Comparison of ENCODE assay signal across 12 mouse cellular contexts in genomic region chr7:45175929-45176328, GRCm38 (mm10). TPM values are rescaled to one million over a fixed set of nuclear protein-coding genes. Genes with fewer than 3 reads are reported as not detected.
DNase-seq lines count a peak whose midpoint lies in the region; ATAC-seq and TF ChIP-seq lines count a peak whose summit lies in the region.
"Had no signal": no experiment of that assay in that cellular context is flagged by ENCODE, and none has a peak within 500 bp of the region (broad histone marks: within the 10 kb centered on the region; RNA-seq: fewer than 3 reads in every experiment).

No protein-coding gene starts in this region.

- TF ChIP-seq CTCF in heart, adult 2 months (IDR thresholded peaks at IDR 0.05) = no peak

- peak overlapping the region in 1 of 2 experiments; percentile 20; a peak in 2 of 4 replicates for H3K4me3 ChIP-seq in heart, embryonic 14.5 days (ENCODE audit: control insufficient read depth in 1 of 2, insufficient read depth in 1 of 2, low read depth in 1 of 2, low read length in 2 of 2)
- H3K4me3 ChIP-seq in heart, adult 2 months = no peak overlapping the region
- H3K4me3 ChIP-seq in ES-E14 (ENCODE audit: insufficient read depth in 1 of 2, low read depth in 1 of 2, low read length in 2 of 2, poor library complexity in 1 of 2, severe bottlenecking in 1 of 2) = peak overlapping the region; percentile 57 to 68
- no peak overlapping the region for H3K4me3 ChIP-seq in forebrain, embryonic 14.5 days (ENCODE audit: low read depth, low read length)
- peak overlapping the region; percentile 44 for H3K4me3 ChIP-seq in midbrain, embryonic 10.5 days

- H3K9ac ChIP-seq in heart, embryonic 14.5 days (ENCODE audit: low read length) = 0 out of 2 replicates have a peak overlapping the region, but pooled peaks have one; percentile 11
- H3K9ac ChIP-seq in heart, adult 2 months (ENCODE audit: low read depth, low read length) = no peak overlapping the region
- 0 out of 2 replicates have a peak overlapping the region, but pooled peaks have one; percentile 11 for H3K9ac ChIP-seq in ES-E14 (ENCODE audit: insufficient read depth, low read depth, low read length, poor library complexity, severe bottlenecking)
- no peak overlapping the region for H3K9ac ChIP-seq in forebrain, embryonic 14.5 days (ENCODE audit: low read length)

- peaks cover 80% of the 10 kb centered on the region for H3K27me3 ChIP-seq in heart, embryonic 14.5 days (ENCODE audit: control insufficient read depth, insufficient read depth, low read length)
- peaks cover 24% of the 10 kb centered on the region for H3K27me3 ChIP-seq in heart, adult 2 months (ENCODE audit: control insufficient read depth, insufficient read depth, low read length)
- peaks cover 70% of the 10 kb centered on the region for H3K27me3 ChIP-seq in forebrain, embryonic 14.5 days (replicated peaks; ENCODE audit: control insufficient read depth, insufficient read depth, low read length)
- H3K27me3 ChIP-seq in midbrain, embryonic 10.5 days (ENCODE audit: low read depth, poor library complexity, severe bottlenecking) = peaks cover 97% of the 10 kb centered on the region

- WGBS in heart, embryonic 14.5 days = 3% methylated on average over 23 of the region's 23 CpGs
- WGBS in heart, adult 2 months = 3% methylated on average over 23 of the region's 23 CpGs
- WGBS in forebrain, embryonic 14.5 days = under 1% methylated on average over 23 of the region's 23 CpGs
- under 1% methylated on average over 23 of the region's 23 CpGs for WGBS in midbrain, embryonic 10.5 days

- peak overlapping the region; percentile 46 for H3K4me2 ChIP-seq in heart, embryonic 14.5 days (ENCODE audit: low read length)
- peak overlapping the region; percentile 28 for H3K4me2 ChIP-seq in forebrain, embryonic 14.5 days (ENCODE audit: low read length)

- in situ Hi-C loops in ES-E14 (cut with MboI; ENCODE audit: low sequenced_read_pairs in 2 of 2, unreplicated experiment in 2 of 2) = no loop called here

- intact Hi-C loops in heart, adult 2 months (cut with DNase I) = no loop called here

- no peak for TF ChIP-seq EP300 in heart, adult 2 months (IDR thresholded peaks at IDR 0.05; ENCODE audit: insufficient read depth, low read depth, low read length)

- TF ChIP-seq POLR2A in heart, adult 2 months (IDR thresholded peaks at IDR 0.05; ENCODE audit: insufficient read depth, low read depth, low read length) = no peak

- peaks cover 19% of the 10 kb centered on the region for H3K9me3 ChIP-seq in heart, embryonic 14.5 days (ENCODE audit: control insufficient read depth, low read length)
- no peaks in the 10 kb centered on the region for H3K9me3 ChIP-seq in ES-E14 (ENCODE audit: control insufficient read depth, insufficient read depth, low read depth, low read length)
- no peaks in the 10 kb centered on the region for H3K9me3 ChIP-seq in forebrain, embryonic 14.5 days (replicated peaks; ENCODE audit: control insufficient read depth, low read length)
- peaks cover 11% of the 10 kb centered on the region for H3K9me3 ChIP-seq in midbrain, embryonic 10.5 days (replicated peaks)

- H3K27ac ChIP-seq in heart, embryonic 14.5 days (replicated peaks in 1 of 2; ENCODE audit: control insufficient read depth in 1 of 2, insufficient read depth in 1 of 2, low read depth in 2 of 2, low read length in 2 of 2) = no peak overlapping the region
- no peak overlapping the region for H3K27ac ChIP-seq in heart, adult 2 months
- H3K27ac ChIP-seq in ES-E14 (ENCODE audit: insufficient read depth, low read depth, low read length, poor library complexity, severe bottlenecking) = no peak overlapping the region
- H3K27ac ChIP-seq in forebrain, embryonic 14.5 days (ENCODE audit: low read depth, low read length) = no peak overlapping the region
- H3K27ac ChIP-seq in midbrain, embryonic 10.5 days (replicated peaks) = 0 out of 2 replicates have a peak overlapping the region, but pooled peaks have one; percentile 13

- DNase-seq in heart, adult 2 months = no peak
- no peak for DNase-seq in ES-E14 (ENCODE audit: low read depth, low spot score)
- DNase-seq in forebrain, embryonic 14.5 days (ENCODE audit: low spot score) = no peak
- DNase-seq in midbrain, embryonic 10.5 days (ENCODE audit: low spot score) = no peak
- no peak for DNase-seq in adrenal gland, adult 2 months
- DNase-seq in right cerebral cortex, postnatal 4 days = no peak
- no peak for DNase-seq in cerebellum, adult 11-12 months
- DNase-seq: lung, postnatal 4 days had no signal

- H3K4me1 ChIP-seq in heart, embryonic 14.5 days (ENCODE audit: control insufficient read depth in 2 of 2, insufficient read depth in 2 of 2, low read length in 2 of 2) = peaks cover 1 to 10% of the 10 kb centered on the region in 2 experiments; a peak in 3 of 4 replicates
- H3K4me1 ChIP-seq in heart, adult 2 months (ENCODE audit: control insufficient read depth, insufficient read depth, low read length) = no peaks in the 10 kb centered on the region
- H3K4me1 ChIP-seq in ES-E14 (ENCODE audit: control insufficient read depth in 2 of 2, insufficient read depth in 2 of 2, low read length in 2 of 2, poor library complexity in 1 of 2) = peaks cover 2 to 28% of the 10 kb centered on the region in 2 experiments; a peak in 3 of 4 replicates
- H3K4me1 ChIP-seq in forebrain, embryonic 14.5 days (ENCODE audit: control insufficient read depth, insufficient read depth, low read length) = no peaks in the 10 kb centered on the region
- peaks cover 27% of the 10 kb centered on the region for H3K4me1 ChIP-seq in midbrain, embryonic 10.5 days

- H3K79me2 ChIP-seq in heart, adult 2 months (replicated peaks; ENCODE audit: control insufficient read depth, insufficient read depth, low read length) = no peaks in the 10 kb centered on the region

- no peaks in the 10 kb centered on the region for H3K36me3 ChIP-seq in heart, embryonic 14.5 days (ENCODE audit: control insufficient read depth, insufficient read depth, low read length)
- no peaks in the 10 kb centered on the region for H3K36me3 ChIP-seq in heart, adult 2 months (ENCODE audit: control insufficient read depth, insufficient read depth, low read length)
- no peaks in the 10 kb centered on the region for H3K36me3 ChIP-seq in ES-E14 (ENCODE audit: control insufficient read depth, insufficient read depth, low read length, poor library complexity, severe bottlenecking)
- H3K36me3 ChIP-seq in forebrain, embryonic 14.5 days (ENCODE audit: control insufficient read depth, insufficient read depth, low read length) = no peaks in the 10 kb centered on the region
- H3K36me3 ChIP-seq in midbrain, embryonic 10.5 days = no peaks in the 10 kb centered on the region

- ATAC-seq in heart, embryonic 14.5 days (ENCODE audit: insufficient number of reproducible peaks, insufficient read depth, low FRiP score, low read depth) = no peak
- no peak for ATAC-seq in forebrain, embryonic 14.5 days

TF ChIP-seq in ES-E14, 5 proteins besides CTCF, POLR2A, EP300 and RAD21 (continues in another document):
- no peak for TF ChIP-seq CHD2 (IDR thresholded peaks at IDR 0.05; ENCODE audit: low read depth, low read length)

RNA-seq across cellular contexts. Expression of gene Gfy, which starts 3.4 kb away (rescaled TPM):
- polyA plus RNA-seq in heart, embryonic 14.5 days (2014; fragmentation: Nextera tagmentation; extraction: Ambion mirVana) = not detected in 2 replicates
- total RNA-seq in heart, adult 2 months (2021) = not detected
- not detected in 2 replicates for polyA plus RNA-seq in heart, adult 2 months (2012; rRNA removed)
- total RNA-seq in ES-E14 (2012; rRNA removed) = 0.11 TPM in 1 of 2 replicates, not detected in the other
- not detected in 2 replicates for polyA plus RNA-seq in forebrain, embryonic 14.5 days (2014; fragmentation: Nextera tagmentation; extraction: Ambion mirVana)
- not detected in 2 replicates for polyA plus RNA-seq in midbrain, embryonic 10.5 days (2016; fragmentation: Nextera tagmentation; extraction: Ambion mirVana)
- not detected for total RNA-seq in adrenal gland, adult 2 months (2021)
- not detected in 2 replicates for polyA plus RNA-seq in adrenal gland, adult 2 months (2012; rRNA removed)
- total RNA-seq: CH12.LX; gastrocnemius, adult 8-10 months had no signal

RNA-seq across cellular contexts. Expression of gene Pth2, which starts 4.9 kb away (rescaled TPM):
- polyA plus RNA-seq in heart, embryonic 14.5 days (2014; fragmentation: Nextera tagmentation; extraction: Ambion mirVana) = 0.61 TPM in 1 of 2 replicates, not detected in the other
- not detected for total RNA-seq in heart, adult 2 months (2021)
- polyA plus RNA-seq in heart, adult 2 months (2012; rRNA removed) = not detected in 2 replicates
- total RNA-seq in ES-E14 (2012; rRNA removed) = 0.54 TPM in 1 of 2 replicates, not detected in the other
- not detected in 2 replicates for polyA plus RNA-seq in forebrain, embryonic 14.5 days (2014; fragmentation: Nextera tagmentation; extraction: Ambion mirVana)
- not detected in 2 replicates for polyA plus RNA-seq in midbrain, embryonic 10.5 days (2016; fragmentation: Nextera tagmentation; extraction: Ambion mirVana)
- total RNA-seq in adrenal gland, adult 2 months (2021) = not detected
- polyA plus RNA-seq in adrenal gland, adult 2 months (2012; rRNA removed) = not detected in 2 replicates
- total RNA-seq: CH12.LX; gastrocnemius, adult 8-10 months; layer of hippocampus, postnatal 36 days had no signal

RNA-seq across cellular contexts. Expression of gene Slc17a7, which starts 12.2 kb away (rescaled TPM):
- polyA plus RNA-seq in heart, embryonic 14.5 days (2014; fragmentation: Nextera tagmentation; extraction: Ambion mirVana) = 5.3 and 7.8 TPM in 2 replicates
- 10 to 100 TPM; 18.3 to 24.3 TPM for total RNA-seq in heart, adult 2 months (2021)
- polyA plus RNA-seq in heart, adult 2 months (2012; rRNA removed) = 29.1 and 36.8 TPM in 2 replicates
- total RNA-seq in ES-E14 (2012; rRNA removed) = 3.4 and 4.4 TPM in 2 replicates
- polyA plus RNA-seq in forebrain, embryonic 14.5 days (2014; fragmentation: Nextera tagmentation; extraction: Ambion mirVana) = 14.6 and 15.9 TPM in 2 replicates
- 0.25 and 0.52 TPM in 2 replicates for polyA plus RNA-seq in midbrain, embryonic 10.5 days (2016; fragmentation: Nextera tagmentation; extraction: Ambion mirVana)
- total RNA-seq in adrenal gland, adult 2 months (2021) = under 1 TPM; 0.14 to 0.35 TPM
- polyA plus RNA-seq in adrenal gland, adult 2 months (2012; rRNA removed) = 0.10 and 0.11 TPM in 2 replicates
- total RNA-seq: CH12.LX had no signal

RNA-seq across cellular contexts. Expression of gene Aldh16a1, which starts 21.5 kb away (rescaled TPM):
- polyA plus RNA-seq in heart, embryonic 14.5 days (2014; fragmentation: Nextera tagmentation; extraction: Ambion mirVana) = 27.8 and 31.2 TPM in 2 replicates
- total RNA-seq in heart, adult 2 months (2021) = 10 to 100 TPM; 19.7 to 25.1 TPM
- 23.5 and 23.9 TPM in 2 replicates for polyA plus RNA-seq in heart, adult 2 months (2012; rRNA removed)
- total RNA-seq in ES-E14 (2012; rRNA removed) = 108 and 115 TPM in 2 replicates
- 24.4 and 26.8 TPM in 2 replicates for polyA plus RNA-seq in forebrain, embryonic 14.5 days (2014; fragmentation: Nextera tagmentation; extraction: Ambion mirVana)
- polyA plus RNA-seq in midbrain, embryonic 10.5 days (2016; fragmentation: Nextera tagmentation; extraction: Ambion mirVana) = 45.7 and 51.2 TPM in 2 replicates
- 10 to 100 TPM; 81.3 to 92.6 TPM for total RNA-seq in adrenal gland, adult 2 months (2021)
- 84.4 and 86.6 TPM in 2 replicates for polyA plus RNA-seq in adrenal gland, adult 2 months (2012; rRNA removed)

RNA-seq across cellular contexts. Expression of gene Pih1d1, which starts 21.8 kb away (rescaled TPM):
- 86.3 and 94.5 TPM in 2 replicates for polyA plus RNA-seq in heart, embryonic 14.5 days (2014; fragmentation: Nextera tagmentation; extraction: Ambion mirVana)
- total RNA-seq in heart, adult 2 months (2021) = 10 to 100 TPM; 33.8 to 36.7 TPM
- polyA plus RNA-seq in heart, adult 2 months (2012; rRNA removed) = 48.1 and 51.2 TPM in 2 replicates
- 69.9 and 70.2 TPM in 2 replicates for total RNA-seq in ES-E14 (2012; rRNA removed)
- 101 and 108 TPM in 2 replicates for polyA plus RNA-seq in forebrain, embryonic 14.5 days (2014; fragmentation: Nextera tagmentation; extraction: Ambion mirVana)
- 108 and 111 TPM in 2 replicates for polyA plus RNA-seq in midbrain, embryonic 10.5 days (2016; fragmentation: Nextera tagmentation; extraction: Ambion mirVana)
- total RNA-seq in adrenal gland, adult 2 months (2021) = 10 to 100 TPM; 52.2 to 69.2 TPM
- 46.1 and 50.8 TPM in 2 replicates for polyA plus RNA-seq in adrenal gland, adult 2 months (2012; rRNA removed)

Comparison
In these comparisons a context has a peak if more than half of its experiments do, and no peak if none do; other contexts are left out.
1. H3K9ac ChIP-seq: peak in heart, embryonic 14.5 days (single experiment) and ES-E14 (single experiment); none in heart, adult 2 months (single experiment) and forebrain, embryonic 14.5 days (single experiment).
2. H3K4me3 ChIP-seq: peak in ES-E14 (2 of 2) and midbrain, embryonic 10.5 days (single experiment); none in heart, adult 2 months (single experiment) and forebrain, embryonic 14.5 days (single experiment).